Mouse (Mus musculus) CH12.LX (cell line): Measurements from ENCODE around the gene Osbpl3.

Source experiments
- CHD1 ChIP-seq: IDR thresholded peaks from 2 replicates; pipeline ENCODE4 v1.6.1; 2012; ENCODE audit warnings: low read depth, low read length, improper control_type of control experiment, inconsistent platforms
- CTCF ChIP-seq, 2 experiments: IDR thresholded peaks in 1 of 2; conservative IDR thresholded peaks in 1 of 2; 2 replicates each; pipeline ENCODE4 v1.5.1; 2011 to 2012; ENCODE audit warnings: low read depth in 2 of 2, low read length in 2 of 2, improper control_type of control experiment in 1 of 2, inconsistent platforms in 1 of 2, mild to moderate bottlenecking in 1 of 2, moderate library complexity in 1 of 2
- E2F4 ChIP-seq: IDR thresholded peaks from 2 replicates; pipeline ENCODE4 v1.6.1; 2011; ENCODE audit warnings: low read depth, low read length, improper control_type of control experiment; ENCODE audit not compliant: insufficient replicate concordance
- EP300 ChIP-seq: IDR thresholded peaks from 2 replicates; pipeline ENCODE4 v1.6.1; 2011; ENCODE audit warnings: low read length, improper control_type of control experiment
- MAFK ChIP-seq: IDR thresholded peaks from 2 replicates; pipeline ENCODE4 v1.6.1; 2011; ENCODE audit warnings: low read length, improper control_type of control experiment; ENCODE audit not compliant: insufficient replicate concordance
- MAZ ChIP-seq: IDR thresholded peaks from 2 replicates; pipeline ENCODE4 v1.6.1; 2012; ENCODE audit warnings: low read depth, mild to moderate bottlenecking, inconsistent platforms, low read length, improper control_type of control experiment, moderate library complexity
- NRF1 ChIP-seq: IDR thresholded peaks from 2 replicates; pipeline ENCODE4 v1.6.1; 2014; ENCODE audit warnings: low read depth, mild to moderate bottlenecking, inconsistent platforms, low read length, improper control_type of control experiment, moderate library complexity
- POLR2A ChIP-seq: IDR thresholded peaks from 2 replicates; pipeline ENCODE4 v1.6.1; 2011; ENCODE audit warnings: low read depth, mild to moderate bottlenecking, improper control_type of control experiment, low read length
- RCOR1 ChIP-seq: conservative IDR thresholded peaks from 2 replicates; pipeline ENCODE4 v1.6.1; 2012; ENCODE audit warnings: low read depth, mild to moderate bottlenecking, inconsistent platforms, low read length, improper control_type of control experiment
- TCF12 ChIP-seq: IDR thresholded peaks from 2 replicates; pipeline ENCODE4 v1.6.1; 2014; ENCODE audit warnings: low read depth, mild to moderate bottlenecking, inconsistent platforms, low read length, improper control_type of control experiment
- USF2 ChIP-seq: conservative IDR thresholded peaks from 2 replicates; pipeline ENCODE4 v1.6.1; 2011; ENCODE audit warnings: low read depth, low read length, improper control_type of control experiment
- ZC3H11A ChIP-seq: IDR thresholded peaks from 2 replicates; pipeline ENCODE4 v1.6.1; 2012; ENCODE audit warnings: low read depth, mild to moderate bottlenecking, inconsistent platforms, low read length, improper control_type of control experiment

GRCm38 (mm10) chr6:50414547-50414946 is 41.5 kb downstream of the Osbpl3 start:
- TF ChIP-seq E2F4 (no peak), POLR2A (no peak), CTCF (conservative IDR thresholded peaks at IDR 0.05 in 1 of 2, IDR thresholded peaks at IDR 0.05 in 1 of 2; ENCODE audit: low read depth in 2 of 2, low read length in 2 of 2) (no peak), RCOR1 (no peak), EP300 (no peak), NRF1 (no peak), USF2 (no peak), CHD1 (no peak), MAFK (no peak), TCF12 (no peak), ZC3H11A (no peak), MAZ (no peak)
